Mouse (Mus musculus) stomach, postnatal 0 days (tissue): ENCODE results near the gene Phc1.

ENCODE experiments used
- CTCF ChIP-seq: IDR thresholded peaks from 2 replicates; pipeline ENCODE4 v1.5.1; 2016; ENCODE audit warnings: antibody characterized with exemption, low read depth, mild to moderate bottlenecking, moderate library complexity
- EP300 ChIP-seq: optimal IDR thresholded peaks from 2 replicates; pipeline ENCODE3; 2016; ENCODE audit warnings: antibody characterized with exemption

DNA sequence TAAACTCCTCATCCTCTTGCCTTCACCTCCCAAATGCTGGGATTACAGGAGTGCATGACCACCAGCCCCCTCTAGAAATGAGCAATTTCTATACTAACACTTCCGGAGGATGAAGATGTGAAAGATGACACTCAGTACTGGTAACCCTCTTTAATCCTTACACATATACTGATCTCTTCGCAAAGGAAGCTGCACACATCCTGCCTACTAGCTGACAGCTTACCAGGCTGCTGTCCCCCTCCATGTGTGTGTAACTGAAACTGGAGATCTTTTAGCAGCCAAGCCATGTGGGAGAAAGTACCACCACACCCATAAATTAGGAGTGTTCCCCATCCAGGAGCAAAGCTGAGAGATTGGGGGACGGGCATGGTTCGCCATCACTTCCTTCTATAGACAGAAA, 71.2 kb downstream of the Phc1 start:
- TF ChIP-seq CTCF = no peak
- no peak for TF ChIP-seq EP300
